Mouse (Mus musculus) midbrain, embryonic 14.5 days (tissue): ENCODE results near the gene Ralgps1. TPM values are rescaled to one million over a fixed set of nuclear protein-coding genes. Genes with fewer than 3 reads are reported as not detected.
"Not testable (repeated sequence)": the region's sequence is repeated elsewhere in the genome, so short reads cannot be mapped to it uniquely, and the experiment has no call there.

Experiments
- ATAC-seq: fragments of 200-750 bp; cut with Nextera tagmentation; 2 replicates; pipeline ENCODE4 v1.8.0; 2017; ENCODE audit warnings: moderate number of reproducible peaks, moderate library complexity; ENCODE audit not compliant: low FRiP score, low TSS enrichment
- DNase-seq: peaks from one replicate; pipeline ENCODE4 v3.0.0-alpha.2; 2015
- H3K27ac ChIP-seq: fragments of 300-500 bp; sonication (generic); replicated peaks from 2 replicates; pipeline ENCODE4 v1.5.1; 2014; ENCODE audit warnings: mild to moderate bottlenecking, low read depth, low read length, moderate library complexity
- H3K27me3 ChIP-seq: fragments of 300-500 bp; sonication (generic); 2 replicates; pipeline ENCODE4 v1.6.1; 2014; ENCODE audit warnings: low read length, control low read depth, mixed read lengths; ENCODE audit not compliant: control insufficient read depth, insufficient read depth
- H3K36me3 ChIP-seq: fragments of 300-500 bp; sonication (generic); 2 replicates; pipeline ENCODE4 v1.6.1; 2014; ENCODE audit warnings: low read length, control low read depth; ENCODE audit not compliant: control insufficient read depth, insufficient read depth
- H3K4me1 ChIP-seq: fragments of 300-500 bp; sonication (generic); 2 replicates; pipeline ENCODE4 v1.6.1; 2014; ENCODE audit warnings: mild to moderate bottlenecking, antibody characterized with exemption, low read length, control low read depth; ENCODE audit not compliant: control insufficient read depth, insufficient read depth
- H3K4me2 ChIP-seq: fragments of 300-500 bp; sonication (generic); 2 replicates; pipeline ENCODE4 v1.6.1; 2014; ENCODE audit warnings: mild to moderate bottlenecking, low read length, moderate library complexity
- H3K4me3 ChIP-seq: fragments of 300-500 bp; sonication (generic); replicated peaks from 2 replicates; pipeline ENCODE4 v1.5.1; 2014; ENCODE audit warnings: low read depth, low read length
- H3K9ac ChIP-seq: fragments of 300-500 bp; sonication (generic); replicated peaks from 2 replicates; pipeline ENCODE4 v1.6.1; 2014; ENCODE audit warnings: mild to moderate bottlenecking, low read length, moderate library complexity
- H3K9me3 ChIP-seq: fragments of 300-500 bp; sonication (generic); 2 replicates; pipeline ENCODE4 v1.6.1; 2016; ENCODE audit warnings: low read length, control low read depth, mixed read lengths; ENCODE audit not compliant: control insufficient read depth
- WGBS: fragments of 180-500 bp; shearing (Covaris S2); extraction: QIAGEN DNeasy Blood & Tissue Kit; methylation state at CpG from one replicate; pipeline ENCODE4 v1.1.7; 2014; 5-methylcytosine and 5-hydroxymethylcytosine counted together
- polyA plus RNA-seq: library from polyadenylated mRNA; unstranded; fragments of >200 nt; fragmentation: Nextera tagmentation; extraction: Ambion mirVana; gene quantifications from 2 replicates; pipeline ENCODE4 v1.2.1, GENCODE M21; 2014

Gene Ralgps1
- polyA plus RNA-seq, 1 experiment from 2014 or later, result 58.8 TPM

GRCm38 (mm10) chr2:33097326-33097725 lies 274.0 kb downstream of the Ralgps1 start:
- not testable (repeated sequence) for H3K4me1 ChIP-seq, H3K27ac ChIP-seq, H3K9me3 ChIP-seq, H3K27me3 ChIP-seq, H3K4me3 ChIP-seq, H3K4me2 ChIP-seq, H3K36me3 ChIP-seq, H3K9ac ChIP-seq, ATAC-seq, DNase-seq
- 94% methylated on average over 12 of the region's 12 CpGs for WGBS

GRCm38 (mm10) chr2:33095221-33095671 lies 276.0 kb downstream of the Ralgps1 start:
- H3K4me3 ChIP-seq, result no peak overlapping the region
- H3K9me3 ChIP-seq, result no peaks in the 10 kb centered on the region
- no peaks in the 10 kb centered on the region for H3K27me3 ChIP-seq
- no peak overlapping the region for H3K27ac ChIP-seq
- no peak overlapping the region for H3K9ac ChIP-seq
- no peak for ATAC-seq
- H3K36me3 ChIP-seq, result no peaks in the 10 kb centered on the region
- no peaks in the 10 kb centered on the region for H3K4me1 ChIP-seq
- DNase-seq, result no peak
- H3K4me2 ChIP-seq, result no peak overlapping the region
- 79% methylated on average over 10 of the region's 10 CpGs for WGBS

- no peak overlapping the region for H3K4me3 ChIP-seq
- no peak overlapping the region for H3K9ac ChIP-seq
- H3K27me3 ChIP-seq, result no peaks in the 10 kb centered on the region
- ATAC-seq, result no peak
- H3K27ac ChIP-seq, result no peak overlapping the region
- 87% methylated on average over 8 of the region's 8 CpGs for WGBS
- H3K36me3 ChIP-seq, result no peaks in the 10 kb centered on the region
- H3K9me3 ChIP-seq, result no peaks in the 10 kb centered on the region
- H3K4me1 ChIP-seq, result no peaks in the 10 kb centered on the region
- H3K4me2 ChIP-seq, result no peak overlapping the region
- no peak for DNase-seq
These were observed 280.4 kb downstream of the Ralgps1 start for GRCm38 (mm10) chr2:33090620-33091520.

- not testable (repeated sequence) for H3K4me2 ChIP-seq, H3K4me3 ChIP-seq, H3K36me3 ChIP-seq, H3K9ac ChIP-seq, H3K4me1 ChIP-seq, H3K27me3 ChIP-seq, ATAC-seq, H3K9me3 ChIP-seq, H3K27ac ChIP-seq, DNase-seq
- 90% methylated on average over 1 of the region's 1 CpGs for WGBS
These were observed 281.3 kb downstream of the Ralgps1 start for GRCm38 (mm10) chr2:33090033-33090400.

- Histone ChIP-seq H3K9me3 (no peaks in the 10 kb centered on the region), H3K4me2 (no peak overlapping the region), H3K4me3 (no peak overlapping the region), H3K27ac (no peak overlapping the region), H3K27me3 (no peaks in the 10 kb centered on the region), H3K9ac (no peak overlapping the region), H3K36me3 (no peaks in the 10 kb centered on the region), H3K4me1 (no peaks in the 10 kb centered on the region)
- WGBS, result 90% methylated on average over 5 of the region's 5 CpGs
- ATAC-seq (no peak), DNase-seq (no peak)
These were observed 281.8 kb downstream of the Ralgps1 start for GRCm38 (mm10) chr2:33089356-33090032.

- H3K4me2 ChIP-seq, result peak overlapping the region; percentile 29
- no peak overlapping the region; the same call in 1 of the 2 replicates for H3K9ac ChIP-seq
- 73% methylated on average over 7 of the region's 7 CpGs for WGBS
These were observed 284.5 kb downstream of the Ralgps1 start for GRCm38 (mm10) chr2:33086671-33087363.

GRCm38 (mm10) chr2:33086016-33086596 lies 285.2 kb downstream of the Ralgps1 start:
- peak; percentile 61 for DNase-seq
- peak overlapping the region; percentile 29 for H3K4me2 ChIP-seq
- H3K9ac ChIP-seq, result peak overlapping the region; percentile 24; the same call in 1 of the 2 replicates
- no peak for ATAC-seq
- no peaks in the 10 kb centered on the region for H3K36me3 ChIP-seq
- H3K4me3 ChIP-seq, result peak overlapping the region; percentile 12
- no peaks in the 10 kb centered on the region for H3K4me1 ChIP-seq
- no peaks in the 10 kb centered on the region for H3K27me3 ChIP-seq
- peak overlapping the region; percentile 53 for H3K27ac ChIP-seq
- WGBS, result 33% methylated on average over 7 of the region's 7 CpGs
- H3K9me3 ChIP-seq, result no peaks in the 10 kb centered on the region

More at GRCm38 (mm10) chr2:33086671-33087363, 284.5 kb downstream of the Ralgps1 start:
- peak overlapping the region; percentile 58 for H3K27ac ChIP-seq
- H3K4me1 ChIP-seq, result no peaks in the 10 kb centered on the region
- H3K4me3 ChIP-seq, result peak overlapping the region; percentile 12; the same call in 1 of the 2 replicates
- no peaks in the 10 kb centered on the region for H3K9me3 ChIP-seq
- no peaks in the 10 kb centered on the region for H3K36me3 ChIP-seq
- H3K27me3 ChIP-seq, result no peaks in the 10 kb centered on the region
- ATAC-seq, result no peak
- DNase-seq, result peak; percentile 43

GRCm38 (mm10) chr2:33084221-33084620 lies 287.1 kb downstream of the Ralgps1 start:
- Histone ChIP-seq H3K4me3 (no peak overlapping the region), H3K27ac (no peak overlapping the region), H3K9ac (no peak overlapping the region), H3K4me2 (no peak overlapping the region), H3K27me3 (no peaks in the 10 kb centered on the region), H3K4me1 (no peaks in the 10 kb centered on the region), H3K36me3 (no peaks in the 10 kb centered on the region), H3K9me3 (no peaks in the 10 kb centered on the region)
- 99% methylated on average over 3 of the region's 3 CpGs for WGBS
- ATAC-seq, result no peak
- DNase-seq, result no peak
